Mouse (Mus musculus) brain, embryonic 14.5 days (tissue): ENCODE results near the gene Srebf2.

Experiments used
- CTCF ChIP-seq: fragments of 200-500 bp; IDR thresholded peaks from 2 replicates; pipeline ENCODE4 v1.5.1; 2012; ENCODE audit warnings: inconsistent platforms, mild to moderate bottlenecking, moderate library complexity, borderline replicate concordance; ENCODE audit not compliant: insufficient read depth, insufficient read length; ENCODE audit errors: extremely low read depth
- POLR2A ChIP-seq: fragments of 200-500 bp; IDR thresholded peaks from 2 replicates; pipeline ENCODE4 v1.6.1; 2012; ENCODE audit warnings: mild to moderate bottlenecking, inconsistent platforms, borderline replicate concordance; ENCODE audit not compliant: poor library complexity, insufficient read depth, insufficient read length, severe bottlenecking; ENCODE audit errors: extremely low read depth

- TF ChIP-seq CTCF: no peak
- TF ChIP-seq POLR2A: no peak
These were observed 16.4 kb upstream of the Srebf2 start for GRCm38 (mm10) chr15:82130599-82130998.
